Mouse (Mus musculus) CH12.LX (cell line): ENCODE results near the gene Galnt16. TPM values are rescaled to one million over a fixed set of nuclear protein-coding genes. Genes with fewer than 3 reads are reported as not detected.

ENCODE experiments used
- DNase-seq: peaks from one replicate; pipeline ENCODE4 v3.0.0-alpha.2; 2013; ENCODE audit errors: extremely low read depth
- H3K27ac ChIP-seq: 2 replicates; pipeline ENCODE4 v1.5.1; 2012; ENCODE audit warnings: low read depth, mild to moderate bottlenecking, control low read depth, moderate library complexity; ENCODE audit not compliant: insufficient read depth
- H3K27me3 ChIP-seq: replicated peaks from 2 replicates; pipeline ENCODE3; 2012; ENCODE audit warnings: inconsistent platforms
- H3K36me3 ChIP-seq, 2 experiments: replicated peaks in 1 of 2; 2 replicates each; pipeline versions ENCODE3 to v1.6.1; 2012; ENCODE audit warnings: inconsistent platforms in 1 of 2, low read length in 1 of 2, mild to moderate bottlenecking in 1 of 2, mixed read lengths in 1 of 2, moderate library complexity in 1 of 2; ENCODE audit not compliant: control insufficient read depth in 1 of 2, insufficient read depth in 1 of 2
- H3K4me1 ChIP-seq, 2 experiments: 2 replicates each; pipeline ENCODE4 v1.6.1; 2012; ENCODE audit warnings: inconsistent platforms in 1 of 2, moderate library complexity in 1 of 2; ENCODE audit not compliant: insufficient read depth in 2 of 2, control insufficient read depth in 1 of 2
- H3K4me2 ChIP-seq: 2 replicates; pipeline ENCODE4 v1.6.1; 2012; ENCODE audit warnings: low read depth, mild to moderate bottlenecking, control low read depth; ENCODE audit not compliant: poor library complexity, insufficient read depth, severe bottlenecking
- H3K4me3 ChIP-seq, 3 experiments: fragments of 150-350 bp in 1 of 3; sonication (generic) in 1 of 3; replicated peaks in 1 of 3; 2 replicates each; pipeline versions ENCODE3 to v1.5.1; 2011 to 2012; ENCODE audit warnings: low read depth in 2 of 3, low read length in 2 of 3, mild to moderate bottlenecking in 2 of 3, moderate library complexity in 2 of 3, control low read depth in 1 of 3, improper control_type of control experiment in 1 of 3, inconsistent platforms in 1 of 3, mixed read lengths in 1 of 3; ENCODE audit not compliant: poor library complexity in 1 of 3
- H3K79me2 ChIP-seq: replicated peaks from 2 replicates; pipeline ENCODE4 v1.6.1; 2012; ENCODE audit warnings: mild to moderate bottlenecking, moderate library complexity; ENCODE audit not compliant: control insufficient read depth, poor library complexity, insufficient read depth, severe bottlenecking; ENCODE audit errors: extremely low read depth
- H3K9ac ChIP-seq: 2 replicates; pipeline ENCODE4 v1.6.1; 2012; ENCODE audit warnings: low read depth, mild to moderate bottlenecking, control low read depth, moderate library complexity; ENCODE audit not compliant: insufficient read depth
- H3K9me3 ChIP-seq: replicated peaks from 2 replicates; pipeline ENCODE3; 2012; ENCODE audit warnings: low read length, inconsistent platforms, mixed read lengths
- BHLHE40 ChIP-seq: IDR thresholded peaks from 2 replicates; pipeline ENCODE4 v1.6.1; 2011; ENCODE audit warnings: mild to moderate bottlenecking, low read depth, low read length, improper control_type of control experiment
- CHD2 ChIP-seq: IDR thresholded peaks from 2 replicates; pipeline ENCODE4 v1.6.1; 2011; ENCODE audit warnings: low read length, improper control_type of control experiment
- CTCF ChIP-seq, 2 experiments: IDR thresholded peaks in 1 of 2; conservative IDR thresholded peaks in 1 of 2; 2 replicates each; pipeline ENCODE4 v1.5.1; 2011 to 2012; ENCODE audit warnings: low read depth in 2 of 2, low read length in 2 of 2, improper control_type of control experiment in 1 of 2, inconsistent platforms in 1 of 2, mild to moderate bottlenecking in 1 of 2, moderate library complexity in 1 of 2
- E2F4 ChIP-seq: IDR thresholded peaks from 2 replicates; pipeline ENCODE4 v1.6.1; 2011; ENCODE audit warnings: low read depth, low read length, improper control_type of control experiment; ENCODE audit not compliant: insufficient replicate concordance
- EP300 ChIP-seq: IDR thresholded peaks from 2 replicates; pipeline ENCODE4 v1.6.1; 2011; ENCODE audit warnings: low read length, improper control_type of control experiment
- GABPA ChIP-seq: IDR thresholded peaks from 2 replicates; pipeline ENCODE4 v1.6.1; 2012; ENCODE audit warnings: low read depth, low read length, improper control_type of control experiment, inconsistent platforms; ENCODE audit not compliant: insufficient replicate concordance
- HCFC1 ChIP-seq: IDR thresholded peaks from 2 replicates; pipeline ENCODE4 v1.6.1; 2012; ENCODE audit warnings: low read depth, mild to moderate bottlenecking, inconsistent platforms, low read length, improper control_type of control experiment
- IRF4 ChIP-seq: IDR thresholded peaks from 2 replicates; pipeline ENCODE4 v1.6.1; 2014; ENCODE audit warnings: low read depth, mild to moderate bottlenecking, inconsistent platforms, low read length, improper control_type of control experiment
- JUN ChIP-seq: IDR thresholded peaks from 2 replicates; pipeline ENCODE4 v1.6.1; 2011; ENCODE audit warnings: low read depth, mild to moderate bottlenecking, low read length, improper control_type of control experiment, moderate library complexity; ENCODE audit not compliant: insufficient read depth
- KAT2A ChIP-seq: IDR thresholded peaks from 2 replicates; pipeline ENCODE4 v1.6.1; 2012; ENCODE audit warnings: low read length, improper control_type of control experiment, inconsistent platforms; ENCODE audit not compliant: insufficient replicate concordance
- MAX ChIP-seq: IDR thresholded peaks from 2 replicates; pipeline ENCODE4 v1.6.1; 2011; ENCODE audit warnings: low read length, improper control_type of control experiment
- MAZ ChIP-seq: IDR thresholded peaks from 2 replicates; pipeline ENCODE4 v1.6.1; 2012; ENCODE audit warnings: low read depth, mild to moderate bottlenecking, inconsistent platforms, low read length, improper control_type of control experiment, moderate library complexity
- MEF2A ChIP-seq: IDR thresholded peaks from 2 replicates; pipeline ENCODE4 v1.6.1; 2014; ENCODE audit warnings: low read depth, mild to moderate bottlenecking, inconsistent platforms, low read length, improper control_type of control experiment, borderline replicate concordance
- MXI1 ChIP-seq: IDR thresholded peaks from 2 replicates; pipeline ENCODE4 v1.6.1; 2011; ENCODE audit warnings: mild to moderate bottlenecking, low read depth, low read length, improper control_type of control experiment
- MYC ChIP-seq: IDR thresholded peaks from 2 replicates; pipeline ENCODE4 v1.6.1; 2011; ENCODE audit warnings: low read depth, mild to moderate bottlenecking, improper control_type of control experiment, low read length
- NELFE ChIP-seq: IDR thresholded peaks from 2 replicates; pipeline ENCODE4 v1.6.1; 2011; ENCODE audit warnings: low read depth, low read length, improper control_type of control experiment
- NRF1 ChIP-seq: IDR thresholded peaks from 2 replicates; pipeline ENCODE4 v1.6.1; 2014; ENCODE audit warnings: low read depth, mild to moderate bottlenecking, inconsistent platforms, low read length, improper control_type of control experiment, moderate library complexity
- RAD21 ChIP-seq: IDR thresholded peaks from 2 replicates; pipeline ENCODE4 v1.6.1; 2011; ENCODE audit warnings: low read depth, mild to moderate bottlenecking, low read length, improper control_type of control experiment, moderate library complexity
- SIN3A ChIP-seq: IDR thresholded peaks from 2 replicates; pipeline ENCODE4 v1.6.1; 2012; ENCODE audit warnings: low read length, improper control_type of control experiment, inconsistent platforms
- SMC3 ChIP-seq: IDR thresholded peaks from 2 replicates; pipeline ENCODE4 v1.6.1; 2011; ENCODE audit warnings: low read depth, low read length, improper control_type of control experiment
- TBP ChIP-seq: conservative IDR thresholded peaks from 2 replicates; pipeline ENCODE4 v1.6.1; 2011; ENCODE audit warnings: low read depth, low read length, improper control_type of control experiment
- UBTF ChIP-seq: IDR thresholded peaks from 2 replicates; pipeline ENCODE4 v1.6.1; 2012; ENCODE audit warnings: low read depth, mild to moderate bottlenecking, inconsistent platforms, low read length, improper control_type of control experiment, moderate library complexity
- USF1 ChIP-seq: IDR thresholded peaks from 2 replicates; pipeline ENCODE4 v1.6.1; 2014; ENCODE audit warnings: low read depth, mild to moderate bottlenecking, inconsistent platforms, low read length, improper control_type of control experiment
- USF2 ChIP-seq: conservative IDR thresholded peaks from 2 replicates; pipeline ENCODE4 v1.6.1; 2011; ENCODE audit warnings: low read depth, low read length, improper control_type of control experiment
- ZKSCAN1 ChIP-seq: IDR thresholded peaks from 2 replicates; pipeline ENCODE4 v1.6.1; 2012; ENCODE audit warnings: low read depth, inconsistent platforms, low read length, improper control_type of control experiment, borderline replicate concordance
- ZMIZ1 ChIP-seq: IDR thresholded peaks from 2 replicates; pipeline ENCODE4 v1.6.1; 2012; ENCODE audit warnings: low read depth, mild to moderate bottlenecking, inconsistent platforms, low read length, improper control_type of control experiment
- dilution Hi-C: fragments of 300-500 bp; cut with MboI; formaldehyde crosslinking; loops from 2 replicates; pipeline ENCODE4 v1.14.3; 2020; ENCODE audit warnings: low sequenced_read_pairs; ENCODE audit not compliant: extremely low pct_unique_long_range_greater_than_20kb, extremely low pct_ligation_motif_present
- in situ Hi-C: fragments of 300-500 bp; cut with MboI; formaldehyde crosslinking; loops from 3 replicates; pipeline ENCODE4 v1.14.3; 2019; ENCODE audit warnings: low sequenced_read_pairs, low pct_ligation_motif_present, low pct_unique_long_range_greater_than_20kb, mixed read lengths
- polyA plus RNA-seq: library from polyadenylated mRNA; unstranded; fragments of >175 nt; gene quantifications from 2 replicates; pipeline ENCODE4 v1.2.1, GENCODE M21; 2012; ENCODE audit warnings: low read depth; ENCODE audit not compliant: insufficient read length
- total RNA-seq, 2 experiments: library from RNA; depleted of rRNA; stranded (reverse); fragments of 300-350 nt in 1 of 2; fragments of >200 nt in 1 of 2; gene quantifications; 2 replicates each; pipeline ENCODE4 v1.2.3; 2012 to 2014

The Galnt16 gene
- total and polyA plus RNA-seq, 3 experiments = not detected

DNA sequence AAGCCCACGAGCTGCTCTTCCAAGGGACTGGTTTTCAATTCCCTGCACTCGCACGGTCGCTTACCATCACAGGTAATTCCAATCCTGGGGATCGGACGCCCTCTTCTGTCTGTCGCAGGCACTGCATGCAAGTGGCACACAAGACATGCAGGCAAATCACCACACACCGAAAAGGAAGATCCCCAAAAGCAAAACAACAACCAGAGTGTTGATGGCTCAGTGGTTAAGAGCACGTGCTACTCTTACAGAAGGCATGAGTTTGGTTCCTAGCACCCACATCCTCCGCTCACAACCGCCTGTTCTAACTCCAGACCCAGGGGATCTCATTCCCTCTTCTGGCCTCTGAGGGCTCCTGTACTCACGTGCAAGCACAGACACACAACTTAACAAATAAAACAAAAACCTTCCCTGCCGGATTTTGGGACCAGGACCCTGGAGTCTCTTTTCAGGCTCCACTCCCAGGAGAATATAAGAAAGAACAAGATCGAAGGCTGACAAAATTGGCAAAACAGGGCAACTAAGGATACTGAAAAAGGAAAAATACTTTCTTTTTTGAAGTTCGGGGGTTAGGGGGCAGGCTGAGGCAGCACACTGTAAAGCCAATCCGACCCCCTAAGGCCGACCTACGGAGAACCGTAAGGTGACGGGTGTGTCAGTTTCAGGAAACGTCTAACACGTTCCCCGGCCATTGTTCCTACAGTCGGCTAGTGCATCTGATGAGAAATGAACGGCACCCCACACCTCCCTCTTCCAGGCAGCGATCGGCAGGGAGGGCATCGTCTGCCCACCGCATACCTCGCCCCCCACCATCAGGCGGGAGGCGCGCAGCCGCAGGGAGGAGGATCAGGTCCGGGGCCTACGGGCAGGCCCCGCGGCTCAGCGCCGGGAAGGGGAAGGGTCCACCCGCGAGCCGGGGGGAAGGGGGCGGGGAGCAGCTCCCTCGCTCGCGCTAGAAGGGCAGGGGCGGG, 124.9 kb downstream of the Galnt16 start:
- DNase-seq = peak; percentile 87
- Histone ChIP-seq H3K4me1 (peaks cover 6 to 54% of the 10 kb centered on the region in 2 experiments; a peak in 3 of 4 replicates), H3K4me2 (peak overlapping the region; percentile 80), H3K36me3 (peaks cover 28 to 49% of the 10 kb centered on the region in 2 experiments), H3K9me3 (no peaks in the 10 kb centered on the region), H3K9ac (peak overlapping the region; percentile 86), H3K4me3 (peak overlapping the region; percentile 83 to 96 (median 89)), H3K27ac (peak overlapping the region; percentile 65), H3K79me2 (peaks cover 74% of the 10 kb centered on the region), H3K27me3 (no peaks in the 10 kb centered on the region)
- in situ Hi-C loops = no loop called here
- dilution Hi-C loops = no loop called here
- TF ChIP-seq CHD2 (no peak), TBP (0 out of 2 replicates have a peak, but pooled peaks have one; percentile 9), IRF4 (no peak), MAX (peak; percentile 92), SIN3A (peak; percentile 74), BHLHE40 (peak; percentile 86), MYC (peak; percentile 89), ZMIZ1 (no peak), GABPA (no peak), MAZ (no peak), UBTF (0 out of 2 replicates have a peak, but pooled peaks have one; percentile 58), RAD21 (peak; percentile 32), ZKSCAN1 (no peak), SMC3 (peak; percentile 23), MXI1 (peak; percentile 81), CTCF (conservative IDR thresholded peaks at IDR 0.05 in 1 of 2, IDR thresholded peaks at IDR 0.05 in 1 of 2; ENCODE audit: low read depth in 2 of 2, low read length in 2 of 2) (peak; percentile 62 to 65)

DNA sequence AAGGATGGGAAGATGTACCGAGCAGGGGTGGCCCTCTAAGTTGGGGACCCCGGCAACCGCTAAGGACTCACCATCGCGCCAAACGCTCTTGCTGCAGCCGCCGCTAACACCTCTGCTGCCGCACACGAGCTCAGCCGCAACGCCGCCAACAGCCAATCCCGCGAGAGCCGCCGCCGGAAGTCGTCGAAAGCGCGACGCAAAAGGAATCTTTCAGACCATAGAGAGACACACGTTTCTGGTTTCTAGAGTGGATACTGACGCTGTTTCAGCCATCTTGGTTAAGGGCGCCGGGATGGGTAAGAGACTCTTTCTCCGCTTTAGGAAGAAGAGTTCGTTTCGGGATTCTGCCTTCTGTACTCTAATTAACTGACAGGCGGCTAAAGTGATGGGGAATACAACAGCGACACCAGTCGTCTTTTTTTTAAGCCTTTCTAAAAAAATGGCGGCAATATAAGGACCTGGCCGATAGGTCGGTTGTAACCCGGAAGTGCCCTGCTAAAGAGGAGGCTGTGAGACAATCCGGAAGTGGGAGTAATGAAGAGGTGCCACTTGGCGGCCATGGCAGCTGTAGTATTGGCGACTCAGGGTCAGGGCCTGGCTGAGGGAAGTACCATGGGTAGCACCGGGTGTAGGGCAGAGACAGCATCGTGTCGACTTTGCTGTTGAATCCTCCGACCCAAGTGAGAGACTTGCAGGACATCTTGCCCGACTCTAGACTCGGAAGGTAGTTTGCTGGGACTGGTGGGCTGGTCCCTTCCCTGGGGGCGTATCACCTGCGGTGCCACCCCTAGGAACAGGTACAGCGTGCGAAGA, 125.8 kb downstream of the Galnt16 start, which contains the start of the genes Slc39a9 and Erh:
Gene Slc39a9, plus strand, starts transcription at position 191 of the 813 bp plus-strand sequence.
Gene Erh, minus strand, starts transcription at position 649 of the 813 bp plus-strand sequence.
- dilution Hi-C loops = no loop called here
- H3K4me1 ChIP-seq = peaks cover 6 to 62% of the 10 kb centered on the region in 2 experiments; a peak in 3 of 4 replicates
- in situ Hi-C loops = no loop called here
- TF ChIP-seq KAT2A = peak; percentile 96
- no peak for TF ChIP-seq JUN
- TF ChIP-seq USF1 = no peak
- no peak for TF ChIP-seq EP300
- peak; percentile 58 for TF ChIP-seq BHLHE40
- no peak for TF ChIP-seq MAZ
- no peak for TF ChIP-seq SMC3
- peak; percentile 80 for TF ChIP-seq NELFE
- TF ChIP-seq CTCF (conservative IDR thresholded peaks at IDR 0.05 in 1 of 2, IDR thresholded peaks at IDR 0.05 in 1 of 2; ENCODE audit: low read depth in 2 of 2, low read length in 2 of 2) = peak in 1 of 2 experiments; percentile 17; a peak in 1 of 4 replicates
- TF ChIP-seq SIN3A = peak; percentile 97
- TF ChIP-seq MAX = peak; percentile 76
- TF ChIP-seq CHD2 = peak; percentile 99
- TF ChIP-seq ZMIZ1 = peak; percentile 86
- no peak for TF ChIP-seq USF2
- peak; percentile 97 for TF ChIP-seq HCFC1
- TF ChIP-seq MYC = peak; percentile 97
- 0 out of 2 replicates have a peak, but pooled peaks have one; percentile 8 for TF ChIP-seq MEF2A
- peak; percentile 93; the same call in 1 of the 2 replicates for TF ChIP-seq E2F4
- TF ChIP-seq NRF1 = peak; percentile 81

More for the DNA sequence above, 125.8 kb downstream of the Galnt16 start, which contains the start of the genes Slc39a9 and Erh:
- H3K9ac ChIP-seq = peak within 1 kb of the TSS; percentile 86
- H3K4me2 ChIP-seq = peak within 1 kb of the TSS; percentile 80
- peak within 1 kb of the TSS; percentile 83 to 96 (median 89) for H3K4me3 ChIP-seq
- DNase-seq = peak; percentile 95
- peaks cover 72% of the 10 kb centered on the region for H3K79me2 ChIP-seq
- H3K9me3 ChIP-seq = no peaks in the 10 kb centered on the region
- no peaks in the 10 kb centered on the region for H3K27me3 ChIP-seq
- H3K36me3 ChIP-seq = peaks cover 25 to 49% of the 10 kb centered on the region in 2 experiments
- peak within 1 kb of the TSS; percentile 65 for H3K27ac ChIP-seq
